Comparison of ENCODE assay signal across 11 mouse cellular contexts in genomic region chr4:142337701-142338100, GRCm38 (mm10).
A peak's percentile ranks its signal among the peaks of the same experiment; 100 is the strongest.
DNase-seq lines count a peak whose midpoint lies in the region; ATAC-seq lines count a peak whose summit lies in the region.
"Had no signal": no experiment of that assay in that cellular context is flagged by ENCODE, and none has a peak within 500 bp of the region (broad histone marks: within the 10 kb centered on the region; RNA-seq: fewer than 3 reads in every experiment).

No protein-coding gene starts in this region.

- H3K36me3 ChIP-seq in hindbrain, embryonic 13.5 days: no peaks in the 10 kb centered on the region
- H3K36me3 ChIP-seq in hindbrain, embryonic 10.5 days: no peaks in the 10 kb centered on the region; the same call in 1 of the 2 replicates

- WGBS in hindbrain, embryonic 13.5 days: 78% methylated on average over 8 of the region's 8 CpGs
- WGBS in hindbrain, embryonic 10.5 days: 93% methylated on average over 8 of the region's 8 CpGs

- no peak for DNase-seq in hindbrain, embryonic 10.5 days (ENCODE audit: low spot score)
- DNase-seq in ovary, postnatal 14 days (ENCODE audit: low spot score): peak; percentile 35
- DNase-seq in ovary, adult 18-20 months (ENCODE audit: low spot score): no peak
- DNase-seq in cerebellum, adult 9-11 months: peak; percentile 57
- peak; percentile 5 for DNase-seq in lung, postnatal 14 days
- DNase-seq in spleen, postnatal 10 days (ENCODE audit: low spot score in 2 of 2): no peak
- DNase-seq: retina, postnatal 1 day; thymus, postnatal 4 days had no signal

- no peak for ATAC-seq in hindbrain, embryonic 13.5 days (ENCODE audit: low FRiP score)
- ATAC-seq: intestine, embryonic 16.5 days had no signal

- no peaks in the 10 kb centered on the region for H3K27me3 ChIP-seq in hindbrain, embryonic 13.5 days
- H3K27me3 ChIP-seq in hindbrain, embryonic 10.5 days (ENCODE audit: insufficient read depth, poor library complexity, severe bottlenecking): no peaks in the 10 kb centered on the region
- H3K27me3 ChIP-seq: megakaryocyte, embryonic 14.5 days had no signal

- no peak overlapping the region for H3K9ac ChIP-seq in hindbrain, embryonic 13.5 days

- peaks cover 58% of the 10 kb centered on the region for H3K4me1 ChIP-seq in hindbrain, embryonic 13.5 days (replicated peaks)
- peaks cover 29% of the 10 kb centered on the region for H3K4me1 ChIP-seq in hindbrain, embryonic 10.5 days (replicated peaks)
- H3K4me1 ChIP-seq: megakaryocyte, embryonic 14.5 days had no signal

- H3K9me3 ChIP-seq in hindbrain, embryonic 13.5 days: no peaks in the 10 kb centered on the region
- H3K9me3 ChIP-seq in hindbrain, embryonic 10.5 days: peaks cover 6% of the 10 kb centered on the region; the same call in 1 of the 2 replicates

- no peak overlapping the region for H3K4me2 ChIP-seq in hindbrain, embryonic 13.5 days

- no peak overlapping the region for H3K4me3 ChIP-seq in hindbrain, embryonic 13.5 days
- no peak overlapping the region for H3K4me3 ChIP-seq in hindbrain, embryonic 10.5 days
- H3K4me3 ChIP-seq: megakaryocyte, embryonic 14.5 days had no signal

- H3K27ac ChIP-seq in hindbrain, embryonic 13.5 days: peak overlapping the region; percentile 69; the same call in 1 of the 2 replicates
- no peak overlapping the region for H3K27ac ChIP-seq in hindbrain, embryonic 10.5 days

Comparison
In these comparisons a context has a peak if more than half of its experiments do, and no peak if none do; other contexts are left out.
1. DNase-seq: peak in ovary, postnatal 14 days (single experiment), cerebellum, adult 9-11 months (single experiment) and lung, postnatal 14 days (single experiment); none in hindbrain, embryonic 10.5 days (single experiment), ovary, adult 18-20 months (single experiment) and spleen, postnatal 10 days (0 of 2).